Mouse (Mus musculus) limb, embryonic 14.5 days (tissue): Measurements from ENCODE around the gene Prss57. TPM values are rescaled to one million over a fixed set of nuclear protein-coding genes. Genes with fewer than 3 reads are reported as not detected.

Experiments
- ATAC-seq: fragments of 200-750 bp; cut with Nextera tagmentation; 2 replicates; pipeline ENCODE4 v1.8.0; 2017; ENCODE audit warnings: low read depth, moderate number of reproducible peaks, moderate TSS enrichment; ENCODE audit not compliant: low FRiP score
- DNase-seq: peaks from one replicate; pipeline ENCODE4 v3.0.0-alpha.2; 2015; ENCODE audit warnings: low spot score
- H3K27ac ChIP-seq: fragments of 300-500 bp; sonication (generic); replicated peaks from 2 replicates; pipeline ENCODE4 v1.5.1; 2014; ENCODE audit warnings: low read depth, mild to moderate bottlenecking, low read length, moderate library complexity, mixed read lengths
- H3K27me3 ChIP-seq: fragments of 300-500 bp; sonication (generic); 2 replicates; pipeline ENCODE4 v1.6.1; 2014; ENCODE audit warnings: low read length, mixed read lengths; ENCODE audit not compliant: control insufficient read depth, insufficient read depth
- H3K36me3 ChIP-seq: fragments of 300-500 bp; sonication (generic); 2 replicates; pipeline ENCODE4 v1.6.1; 2014; ENCODE audit warnings: mild to moderate bottlenecking, low read length, moderate library complexity, mixed read lengths; ENCODE audit not compliant: control insufficient read depth, insufficient read depth
- H3K4me1 ChIP-seq: fragments of 300-500 bp; sonication (generic); 2 replicates; pipeline ENCODE4 v1.6.1; 2014; ENCODE audit warnings: antibody characterized with exemption, low read length, mixed read lengths; ENCODE audit not compliant: control insufficient read depth, insufficient read depth
- H3K4me2 ChIP-seq: fragments of 300-500 bp; sonication (generic); replicated peaks from 2 replicates; pipeline ENCODE4 v1.6.1; 2014; ENCODE audit warnings: low read depth, mild to moderate bottlenecking, low read length, moderate library complexity; ENCODE audit not compliant: severe bottlenecking
- H3K4me3 ChIP-seq: fragments of 300-500 bp; sonication (generic); replicated peaks from 2 replicates; pipeline ENCODE4 v1.5.1; 2014; ENCODE audit warnings: low read length
- H3K9ac ChIP-seq: fragments of 300-500 bp; sonication (generic); 2 replicates; pipeline ENCODE4 v1.6.1; 2014; ENCODE audit warnings: mild to moderate bottlenecking, low read depth, low read length, moderate library complexity; ENCODE audit not compliant: severe bottlenecking
- H3K9me3 ChIP-seq: fragments of 300-500 bp; sonication (generic); 2 replicates; pipeline ENCODE4 v1.6.1; 2016; ENCODE audit warnings: low read length; ENCODE audit not compliant: control insufficient read depth
- POLR2A ChIP-seq: fragments of 200-500 bp; IDR thresholded peaks from 2 replicates; pipeline ENCODE4 v1.8.0; 2012; ENCODE audit warnings: inconsistent platforms, mild to moderate bottlenecking, moderate library complexity, borderline replicate concordance; ENCODE audit not compliant: insufficient read depth, insufficient read length; ENCODE audit errors: extremely low read depth
- WGBS: fragments of 180-500 bp; shearing (Covaris S2); extraction: QIAGEN DNeasy Blood & Tissue Kit; methylation state at CpG from one replicate; pipeline ENCODE4 v1.1.7; 2014; 5-methylcytosine and 5-hydroxymethylcytosine counted together
- polyA plus RNA-seq, 2 experiments: library from polyadenylated mRNA; depleted of rRNA in 1 of 2; stranded (reverse) in 1 of 2; unstranded in 1 of 2; fragments of >200 nt; fragmentation: Nextera tagmentation in 1 of 2; extraction: Ambion mirVana in 1 of 2; gene quantifications; 2 replicates each; pipeline versions ENCODE4 v1.2.1 to v1.2.3; 2012 to 2014

Prss57 gene
- polyA plus RNA-seq, 2 experiments, result 0.06 TPM; not detected in 1

DNA sequence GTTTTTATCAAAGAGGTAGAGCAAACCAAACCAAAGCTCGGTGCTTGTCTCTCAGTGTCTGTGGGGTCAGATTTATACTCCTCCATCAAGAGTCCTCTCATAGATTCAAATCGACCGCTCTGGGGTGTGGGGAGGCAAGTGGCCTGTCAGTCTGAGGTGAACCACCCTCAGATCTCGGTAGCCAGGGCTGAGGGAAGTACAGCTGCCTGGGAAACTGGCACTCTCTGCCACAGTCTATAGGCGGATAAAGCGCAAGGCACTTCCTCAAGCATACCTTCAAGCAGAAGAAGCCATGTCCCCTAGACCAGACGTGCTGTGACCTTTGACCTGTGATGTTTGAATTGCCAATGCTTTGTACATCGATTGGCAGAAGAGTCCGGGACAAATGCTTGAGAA is 42.0 kb upstream of the Prss57 start:
- H3K36me3 ChIP-seq, result no peaks in the 10 kb centered on the region
- no peak overlapping the region for H3K9ac ChIP-seq
- H3K27ac ChIP-seq, result no peak overlapping the region
- 74% methylated on average over 9 of the region's 9 CpGs for WGBS
- H3K4me1 ChIP-seq, result no peaks in the 10 kb centered on the region
- no peaks in the 10 kb centered on the region for H3K27me3 ChIP-seq
- DNase-seq, result no peak
- H3K4me3 ChIP-seq, result no peak overlapping the region
- no peak for ATAC-seq
- H3K4me2 ChIP-seq, result no peak overlapping the region
- H3K9me3 ChIP-seq, result no peaks in the 10 kb centered on the region
- TF ChIP-seq POLR2A, result no peak

DNA sequence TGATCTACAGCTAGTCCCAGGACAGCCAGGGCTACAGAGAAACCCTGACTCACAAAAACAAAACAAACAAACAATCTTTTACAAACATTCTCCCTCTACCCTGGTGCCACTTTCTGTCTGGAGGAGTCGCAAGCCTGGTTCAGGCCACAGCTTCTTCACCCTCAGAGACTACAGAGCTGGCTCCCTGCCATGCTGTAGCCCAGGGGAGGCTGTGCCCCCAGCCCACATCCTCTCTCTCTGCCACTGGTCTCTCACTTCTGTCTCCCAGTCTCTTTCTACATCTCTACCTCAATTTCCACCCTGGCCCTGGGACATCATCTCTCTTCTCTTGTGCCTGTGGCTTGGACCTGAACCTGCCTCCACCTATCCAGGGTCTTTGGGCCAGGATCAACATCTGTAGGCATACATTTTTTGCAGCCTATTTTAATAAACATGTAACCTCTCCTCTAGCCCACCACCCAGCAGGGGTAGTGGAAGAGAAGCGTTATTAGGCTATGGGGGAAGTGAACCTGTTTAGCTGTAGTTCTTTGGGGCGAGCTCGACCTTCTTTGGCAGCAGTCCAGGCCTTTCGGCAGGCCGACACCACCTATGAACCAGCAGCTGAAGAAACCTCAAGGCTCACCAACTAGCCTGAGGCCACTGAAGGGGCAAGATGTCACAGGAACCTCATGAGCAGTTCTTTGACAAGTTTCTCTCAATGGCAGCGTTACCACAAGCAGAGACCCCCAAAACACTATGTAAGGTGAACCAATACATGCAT is 41.4 kb upstream of the Prss57 start:
- Histone ChIP-seq H3K4me3 (no peak overlapping the region), H3K27ac (no peak overlapping the region), H3K9me3 (no peaks in the 10 kb centered on the region), H3K4me2 (no peak overlapping the region), H3K27me3 (no peaks in the 10 kb centered on the region), H3K4me1 (no peaks in the 10 kb centered on the region), H3K9ac (no peak overlapping the region), H3K36me3 (no peaks in the 10 kb centered on the region)
- DNase-seq, result no peak
- ATAC-seq, result no peak
- no peak for TF ChIP-seq POLR2A
- 46% methylated on average over 7 of the region's 7 CpGs for WGBS

DNA sequence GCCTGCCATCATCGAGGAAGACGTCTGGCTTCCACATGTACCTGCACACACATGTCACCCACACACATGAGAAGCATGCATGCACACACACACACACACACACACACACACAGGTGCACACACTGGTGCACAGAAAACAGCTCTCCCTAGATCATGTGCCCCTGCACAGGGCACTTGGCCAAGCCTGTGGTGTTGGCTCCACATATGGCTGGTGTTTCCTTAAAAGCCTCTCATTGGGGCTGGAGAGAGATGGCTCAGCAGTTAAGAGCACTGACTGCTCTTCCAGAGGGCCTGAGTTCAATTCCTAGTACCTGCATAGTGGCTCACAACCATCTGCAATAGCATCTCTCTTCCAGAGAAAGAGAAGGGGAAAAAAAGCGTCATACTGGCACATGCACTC is 40.8 kb upstream of the Prss57 start:
- Histone ChIP-seq H3K4me3 (no peak overlapping the region), H3K27ac (no peak overlapping the region), H3K4me1 (no peaks in the 10 kb centered on the region), H3K4me2 (no peak overlapping the region), H3K27me3 (no peaks in the 10 kb centered on the region), H3K9ac (no peak overlapping the region), H3K36me3 (no peaks in the 10 kb centered on the region), H3K9me3 (no peaks in the 10 kb centered on the region)
- ATAC-seq, result no peak
- 75% methylated on average over 3 of the region's 3 CpGs for WGBS
- no peak for DNase-seq
- no peak for TF ChIP-seq POLR2A

DNA sequence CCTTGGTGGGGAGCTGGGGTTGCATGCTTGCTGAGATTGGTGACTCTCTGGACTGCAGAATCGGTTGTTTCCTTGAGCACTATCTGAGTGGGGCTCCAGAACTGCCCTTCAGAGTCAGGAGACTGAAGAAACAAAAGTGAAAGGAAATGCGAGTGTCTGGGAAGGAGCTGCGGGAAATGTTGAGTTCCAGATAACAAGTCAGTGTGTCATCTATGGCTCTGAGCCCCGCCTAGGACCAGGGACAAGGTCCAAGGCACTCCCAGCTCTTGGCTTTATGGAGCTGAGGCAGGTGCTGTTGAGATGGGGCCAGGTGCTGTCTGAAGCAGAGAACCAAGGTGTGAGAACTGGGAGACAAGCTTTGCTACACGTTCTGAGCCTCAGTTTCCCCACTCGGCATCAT is 33.7 kb upstream of the Prss57 start:
- Histone ChIP-seq H3K27me3 (no peaks in the 10 kb centered on the region), H3K9ac (no peak overlapping the region), H3K27ac (no peak overlapping the region), H3K4me2 (no peak overlapping the region), H3K36me3 (peaks cover 12% of the 10 kb centered on the region), H3K4me1 (peaks cover 12% of the 10 kb centered on the region), H3K9me3 (no peaks in the 10 kb centered on the region), H3K4me3 (no peak overlapping the region)
- DNase-seq (no peak), ATAC-seq (no peak)
- no peak for TF ChIP-seq POLR2A
- 68% methylated on average over 6 of the region's 6 CpGs for WGBS

DNA sequence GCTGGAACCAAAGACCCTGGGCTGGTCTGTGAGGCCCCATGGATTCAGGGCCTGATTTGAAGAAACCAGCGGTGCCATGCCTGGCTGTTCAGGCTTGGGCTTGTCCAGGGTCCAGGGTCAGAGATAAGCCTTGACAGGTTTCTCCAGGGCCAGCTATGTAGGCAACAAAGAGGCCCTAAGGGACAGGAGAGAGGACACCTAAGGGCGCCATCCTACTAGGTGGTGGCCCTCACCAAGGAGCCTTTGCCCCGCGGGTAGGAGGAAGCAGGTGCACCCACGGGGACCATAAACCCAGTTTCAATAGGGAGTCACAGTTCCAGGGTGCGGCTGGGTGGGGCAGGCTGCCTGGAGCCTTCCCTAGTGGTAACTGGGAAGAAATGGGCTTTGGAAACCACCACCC is 32.2 kb upstream of the Prss57 start:
- no peak for ATAC-seq
- DNase-seq, result no peak
- no peak overlapping the region for H3K27ac ChIP-seq
- no peak overlapping the region for H3K4me3 ChIP-seq
- TF ChIP-seq POLR2A, result no peak
- H3K4me2 ChIP-seq, result no peak overlapping the region
- WGBS, result 67% methylated on average over 6 of the region's 6 CpGs
- peak overlapping the region; percentile 36; the same call in 1 of the 2 replicates for H3K9ac ChIP-seq
- peaks cover 12% of the 10 kb centered on the region for H3K4me1 ChIP-seq
- H3K36me3 ChIP-seq, result peaks cover 24% of the 10 kb centered on the region
- H3K9me3 ChIP-seq, result no peaks in the 10 kb centered on the region
- no peaks in the 10 kb centered on the region for H3K27me3 ChIP-seq
